Mouse (Mus musculus) brain, embryonic 14.5 days (tissue): ENCODE results near the gene Stk39.

Experiments
- CTCF ChIP-seq: fragments of 200-500 bp; IDR thresholded peaks from 2 replicates; pipeline ENCODE4 v1.5.1; 2012; ENCODE audit warnings: inconsistent platforms, mild to moderate bottlenecking, moderate library complexity, borderline replicate concordance; ENCODE audit not compliant: insufficient read depth, insufficient read length; ENCODE audit errors: extremely low read depth
- POLR2A ChIP-seq: fragments of 200-500 bp; IDR thresholded peaks from 2 replicates; pipeline ENCODE4 v1.6.1; 2012; ENCODE audit warnings: mild to moderate bottlenecking, inconsistent platforms, borderline replicate concordance; ENCODE audit not compliant: poor library complexity, insufficient read depth, insufficient read length, severe bottlenecking; ENCODE audit errors: extremely low read depth

DNA sequence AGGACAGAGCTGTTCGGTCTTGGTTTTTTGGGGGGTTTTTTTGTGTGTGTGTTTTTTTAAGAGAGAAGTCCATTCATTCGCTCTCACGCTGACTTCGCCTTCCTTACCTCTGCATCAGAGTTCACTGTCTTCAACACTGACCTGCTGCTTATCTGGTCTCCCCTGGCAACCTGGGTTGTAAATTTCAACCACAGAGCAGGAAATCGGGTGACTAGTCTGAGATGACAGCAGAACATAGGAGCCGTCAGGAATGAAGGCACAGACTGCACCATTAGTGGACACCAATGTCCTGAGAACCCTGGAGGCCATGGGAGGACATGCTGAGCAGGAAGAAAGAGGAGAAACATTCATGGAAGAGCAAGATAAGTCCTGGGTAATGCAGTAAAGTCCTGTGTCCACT is 51.1 kb downstream of the Stk39 start:
- TF ChIP-seq CTCF (no peak), POLR2A (no peak)
